Mouse (Mus musculus): ENCODE measurements around the gene Ptges3l.

GRCm38 (mm10) chr11:101464211-101465100, 39.3 kb upstream of the Ptges3l start, which contains the start of gene Rnd2:
- TF ChIP-seq CTCF (IDR thresholded peaks at IDR 0.05; ENCODE audit: low read depth) (no peak), EP300 (optimal IDR thresholded peaks at IDR 0.05) (peak; percentile 6)
